Mouse (Mus musculus) heart, embryonic 10.5 days (tissue): Measurements from ENCODE around the gene Fcrla. TPM values are rescaled to one million over a fixed set of nuclear protein-coding genes. Genes with fewer than 3 reads are reported as not detected.

Experiments
- DNase-seq: peaks from one replicate; pipeline ENCODE4 v3.0.0-alpha.2; 2017; ENCODE audit warnings: low spot score
- H3K27ac ChIP-seq: fragments of 300-500 bp; sonication (generic); 2 replicates; pipeline ENCODE4 v1.5.1; 2016; ENCODE audit warnings: mild to moderate bottlenecking
- H3K27me3 ChIP-seq: fragments of 300-500 bp; sonication (generic); 2 replicates; pipeline ENCODE4 v1.6.1; 2016; ENCODE audit warnings: mild to moderate bottlenecking; ENCODE audit not compliant: poor library complexity, insufficient read depth, severe bottlenecking
- H3K36me3 ChIP-seq: fragments of 300-500 bp; sonication (generic); 2 replicates; pipeline ENCODE4 v1.6.1; 2016; ENCODE audit warnings: mild to moderate bottlenecking, moderate library complexity
- H3K4me1 ChIP-seq: fragments of 300-500 bp; sonication (generic); 2 replicates; pipeline ENCODE4 v1.6.1; 2016; ENCODE audit warnings: mild to moderate bottlenecking
- H3K4me3 ChIP-seq: fragments of 300-500 bp; sonication (generic); 2 replicates; pipeline ENCODE4 v1.5.1; 2016; ENCODE audit warnings: mild to moderate bottlenecking, moderate library complexity
- H3K9me3 ChIP-seq: fragments of 300-500 bp; sonication (generic); 2 replicates; pipeline ENCODE4 v1.6.1; 2016; ENCODE audit warnings: mild to moderate bottlenecking, moderate library complexity
- WGBS: fragments of 180-500 bp; shearing (Covaris S2); methylation state at CpG from one replicate; pipeline ENCODE4 v1.1.7; 2016; 5-methylcytosine and 5-hydroxymethylcytosine counted together
- polyA plus RNA-seq: library from polyadenylated mRNA; unstranded; fragments of >200 nt; fragmentation: Nextera tagmentation; extraction: Ambion mirVana; gene quantifications from 2 replicates; pipeline ENCODE4 v1.2.1, GENCODE M21; 2016

Fcrla gene
- polyA plus RNA-seq, 1 experiment from 2014 or later, result 0.08 TPM

DNA sequence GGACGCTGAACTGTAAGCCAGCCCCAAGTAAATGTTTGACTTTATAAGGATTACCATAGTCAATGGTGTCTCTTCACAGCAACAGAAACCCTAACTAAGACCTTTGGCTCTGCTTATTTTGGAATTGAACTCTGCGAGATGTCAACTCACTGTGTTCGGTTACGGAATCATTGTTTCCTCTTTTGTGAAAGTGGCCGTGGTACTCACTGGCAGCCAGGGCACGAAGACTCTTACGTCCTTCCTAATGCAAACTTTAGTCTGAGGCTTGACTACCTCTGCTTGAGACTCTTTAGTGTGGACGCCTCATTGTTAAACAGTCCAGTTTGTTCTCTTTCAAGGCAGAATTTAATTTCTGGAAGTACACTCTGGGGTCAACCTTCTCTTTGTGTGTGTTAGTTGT lies 8.1 kb downstream of the Fcrla start:
- DNase-seq, result no peak
- Histone ChIP-seq H3K9me3 (no peaks in the 10 kb centered on the region), H3K4me3 (no peak overlapping the region), H3K4me1 (peaks cover 11% of the 10 kb centered on the region; the same call in 1 of the 2 replicates), H3K27ac (no peak overlapping the region), H3K27me3 (peaks cover 3% of the 10 kb centered on the region; the same call in 1 of the 2 replicates), H3K36me3 (no peaks in the 10 kb centered on the region)
- 93% methylated on average over 8 of the region's 8 CpGs for WGBS

DNA sequence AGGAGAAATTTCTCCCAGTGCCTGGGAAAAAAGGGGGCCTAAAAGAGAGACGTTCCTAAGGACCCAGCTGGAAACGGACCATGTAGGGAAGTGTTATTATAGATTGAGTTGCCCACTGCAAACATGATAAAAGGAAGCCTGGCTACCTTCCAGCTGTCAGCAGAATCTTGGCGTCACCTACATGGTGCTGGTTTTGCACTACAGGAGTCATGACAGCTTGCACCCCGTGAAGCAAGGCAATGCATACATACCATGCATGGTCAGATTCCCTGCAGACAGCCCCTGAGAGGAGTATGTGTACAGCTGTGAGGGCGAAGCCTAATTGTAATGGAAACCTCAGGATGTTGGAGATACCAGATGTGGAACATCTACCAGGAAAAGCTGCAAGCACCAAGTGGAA lies 11.7 kb downstream of the Fcrla start:
- peaks cover 35% of the 10 kb centered on the region for H3K27me3 ChIP-seq
- H3K9me3 ChIP-seq, result no peaks in the 10 kb centered on the region
- H3K27ac ChIP-seq, result peak overlapping the region; percentile 31; the same call in 1 of the 2 replicates
- 37% methylated on average over 5 of the region's 5 CpGs for WGBS
- peak; percentile 90 for DNase-seq
- H3K4me3 ChIP-seq, result no peak overlapping the region
- H3K36me3 ChIP-seq, result no peaks in the 10 kb centered on the region
- H3K4me1 ChIP-seq, result peaks cover 11% of the 10 kb centered on the region; the same call in 1 of the 2 replicates

DNA sequence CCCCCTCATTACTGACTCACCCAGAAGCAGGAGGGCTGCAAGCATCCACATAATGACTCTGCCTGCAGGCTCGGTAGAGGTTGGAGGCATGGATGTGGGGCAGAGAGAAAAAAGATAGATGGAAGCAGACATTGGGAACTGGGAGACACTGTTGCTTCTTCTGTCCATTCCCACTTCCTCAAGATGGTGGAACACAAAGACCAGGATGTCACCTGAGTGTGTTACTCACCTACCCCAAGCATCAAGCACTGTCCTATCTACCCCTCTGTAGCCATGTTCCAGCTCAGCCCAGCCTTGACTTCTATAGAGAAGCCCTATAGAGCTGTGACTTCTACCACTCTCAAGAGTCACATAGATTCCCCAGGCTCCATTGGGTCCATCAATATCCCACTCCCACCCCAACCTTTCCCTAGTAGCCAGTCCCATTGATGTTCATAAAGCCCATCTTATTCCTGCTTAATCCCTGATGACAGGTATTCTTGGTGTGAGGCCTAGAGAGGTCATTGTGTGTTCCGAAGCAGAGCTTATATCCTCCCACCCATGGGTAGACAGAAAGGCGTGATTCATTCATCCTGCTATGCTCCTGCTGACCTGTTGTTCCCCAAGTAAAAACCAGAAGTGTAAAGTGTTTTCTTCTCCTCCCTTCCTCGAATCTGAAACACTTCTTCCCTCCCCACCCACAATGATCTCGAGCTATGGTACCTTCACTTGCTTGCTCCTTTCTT lies 14.3 kb downstream of the Fcrla start, which contains the start of gene Fcrlb:
Gene Fcrlb (minus strand): TSS at position 51 of the 725 bp plus-strand sequence.
- no peak for DNase-seq
- WGBS, result 74% methylated on average over 5 of the region's 5 CpGs
- Histone ChIP-seq H3K27ac (no peak within 1 kb of the TSS), H3K36me3 (no peaks in the 10 kb centered on the region), H3K9me3 (no peaks in the 10 kb centered on the region), H3K27me3 (peaks cover 61% of the 10 kb centered on the region), H3K4me1 (peaks cover 17% of the 10 kb centered on the region), H3K4me3 (no peak within 1 kb of the TSS)

DNA sequence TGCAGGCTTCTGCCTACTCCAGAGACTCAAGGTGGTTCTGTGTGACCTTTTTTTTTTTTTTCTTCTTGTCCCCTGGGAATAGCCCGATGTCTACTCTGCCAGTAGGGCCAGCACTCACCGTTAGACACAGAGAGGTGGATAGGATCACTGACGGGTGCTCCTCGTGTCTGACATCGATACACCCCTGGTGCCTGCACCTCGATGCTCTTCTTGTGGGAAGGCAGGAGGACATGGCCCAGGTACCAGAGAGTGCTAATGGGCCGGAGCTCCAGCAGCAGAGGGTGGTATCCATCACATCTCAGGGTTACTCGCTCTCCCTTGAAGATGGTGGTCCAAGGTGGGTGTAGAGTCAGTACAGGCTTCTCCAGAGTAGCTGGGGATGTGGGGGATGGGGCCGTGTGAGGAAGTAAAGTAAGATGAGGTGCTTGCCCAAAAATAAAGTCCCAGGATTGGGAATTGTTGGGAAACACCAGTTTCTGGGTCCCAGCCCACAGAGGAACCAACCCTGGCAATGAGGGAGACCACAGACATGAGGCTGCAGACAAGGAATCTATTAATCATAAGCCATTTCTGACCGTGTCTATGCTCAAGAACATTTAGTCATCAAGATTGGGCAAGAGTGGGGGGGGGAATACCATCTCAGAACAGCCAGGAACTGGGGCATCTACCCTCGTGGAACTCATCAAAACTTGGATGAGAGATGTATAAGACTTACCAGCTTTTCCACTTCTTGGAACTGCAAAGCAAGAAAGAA lies 15.3 kb downstream of the Fcrla start:
- peaks cover 26% of the 10 kb centered on the region for H3K4me1 ChIP-seq
- peaks cover 71% of the 10 kb centered on the region for H3K27me3 ChIP-seq
- H3K27ac ChIP-seq, result no peak overlapping the region
- H3K36me3 ChIP-seq, result no peaks in the 10 kb centered on the region
- H3K9me3 ChIP-seq, result no peaks in the 10 kb centered on the region
- DNase-seq, result no peak
- 75% methylated on average over 11 of the region's 11 CpGs for WGBS
- H3K4me3 ChIP-seq, result no peak overlapping the region

DNA sequence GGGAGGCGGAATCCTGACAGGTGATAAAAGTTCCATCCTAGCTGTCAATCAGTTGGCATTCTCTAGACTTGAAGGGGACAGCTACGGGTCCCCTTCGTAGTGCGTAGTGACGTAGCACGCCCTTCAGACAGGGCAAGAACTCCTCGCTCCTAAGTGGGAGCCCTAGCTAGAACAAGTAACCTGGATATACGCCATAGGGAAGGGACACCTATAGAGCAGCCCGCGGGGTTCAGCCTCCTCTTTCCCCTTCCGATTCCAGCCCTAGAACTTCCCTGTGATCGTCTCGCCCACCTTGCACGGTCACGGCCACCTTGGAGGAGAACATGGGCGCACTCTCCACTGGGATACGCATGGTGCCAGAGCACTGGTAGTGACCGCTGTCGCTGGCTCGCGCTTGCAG lies 19.0 kb downstream of the Fcrla start:
- H3K4me3 ChIP-seq, result peak overlapping the region; percentile 67
- DNase-seq, result no peak
- no peak overlapping the region; the same call in 1 of the 2 replicates for H3K27ac ChIP-seq
- peaks cover 16% of the 10 kb centered on the region for H3K4me1 ChIP-seq
- no peaks in the 10 kb centered on the region for H3K36me3 ChIP-seq
- H3K9me3 ChIP-seq, result no peaks in the 10 kb centered on the region
- peaks cover 91% of the 10 kb centered on the region for H3K27me3 ChIP-seq
- 4% methylated on average over 21 of the region's 21 CpGs for WGBS

DNA sequence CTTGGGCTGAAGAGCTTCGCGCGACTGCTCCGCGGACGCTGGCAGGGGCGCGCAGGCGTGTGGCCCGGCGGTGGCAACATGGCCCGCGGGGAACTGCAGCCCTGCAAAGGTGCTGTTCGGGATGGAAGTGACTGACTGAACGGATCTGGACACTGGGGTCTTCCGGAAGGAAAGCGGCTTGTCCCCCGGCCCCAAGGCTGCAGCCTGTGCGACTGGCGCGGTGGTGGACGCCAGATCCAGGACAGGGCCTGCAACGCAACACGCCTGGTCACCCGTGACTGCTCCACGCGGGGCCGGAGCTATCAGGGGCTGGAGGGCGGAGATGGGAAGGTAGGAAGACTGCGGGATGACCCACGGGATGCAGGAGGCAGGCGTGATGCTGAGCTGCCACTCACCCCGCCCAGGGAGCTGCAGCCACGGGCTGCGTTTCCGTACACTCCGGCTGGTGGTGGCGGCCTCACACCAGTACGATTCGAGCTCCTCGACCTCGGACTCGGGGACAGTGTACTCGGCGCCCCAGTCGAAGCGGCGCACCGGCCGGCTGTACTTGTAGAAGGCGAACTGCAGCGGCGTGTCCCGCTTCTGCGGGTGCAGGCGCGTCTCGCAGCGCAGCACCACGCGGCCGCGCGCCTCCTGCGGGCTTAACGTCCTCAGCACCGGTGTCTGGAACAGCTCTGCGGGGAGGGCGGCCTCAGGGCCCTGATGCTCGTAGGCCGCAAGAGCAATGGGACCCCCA lies 19.8 kb downstream of the Fcrla start:
- no peaks in the 10 kb centered on the region for H3K36me3 ChIP-seq
- no peaks in the 10 kb centered on the region for H3K9me3 ChIP-seq
- peaks cover 91% of the 10 kb centered on the region for H3K27me3 ChIP-seq
- WGBS, result under 1% methylated on average over 71 of the region's 71 CpGs
- peak overlapping the region; percentile 59 for H3K27ac ChIP-seq
- peak overlapping the region; percentile 67 for H3K4me3 ChIP-seq
- H3K4me1 ChIP-seq, result peaks cover 16% of the 10 kb centered on the region
- peak; percentile 75 for DNase-seq

DNA sequence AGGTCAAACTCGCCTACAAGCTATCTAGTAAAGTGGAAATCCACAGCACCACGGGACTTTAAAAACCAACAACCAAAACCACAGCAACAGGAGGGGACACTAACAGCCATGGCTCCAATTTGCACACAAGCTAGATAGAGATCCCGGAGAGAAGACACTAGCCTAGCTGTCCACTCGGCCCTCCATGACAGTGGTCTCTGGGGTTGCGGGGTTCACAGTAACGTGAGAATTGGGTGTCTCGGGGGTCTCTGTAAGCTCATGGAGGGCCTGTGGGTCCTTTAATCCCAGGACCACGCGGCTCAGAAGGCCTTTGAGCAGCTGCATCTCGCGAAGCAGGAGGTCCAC lies 20.3 kb downstream of the Fcrla start:
- peaks cover 16% of the 10 kb centered on the region for H3K4me1 ChIP-seq
- peak overlapping the region; percentile 59; the same call in 1 of the 2 replicates for H3K27ac ChIP-seq
- 18% methylated on average over 11 of the region's 11 CpGs for WGBS
- no peak for DNase-seq
- H3K36me3 ChIP-seq, result no peaks in the 10 kb centered on the region
- peak overlapping the region; percentile 67 for H3K4me3 ChIP-seq
- no peaks in the 10 kb centered on the region for H3K9me3 ChIP-seq
- peaks cover 92% of the 10 kb centered on the region for H3K27me3 ChIP-seq

DNA sequence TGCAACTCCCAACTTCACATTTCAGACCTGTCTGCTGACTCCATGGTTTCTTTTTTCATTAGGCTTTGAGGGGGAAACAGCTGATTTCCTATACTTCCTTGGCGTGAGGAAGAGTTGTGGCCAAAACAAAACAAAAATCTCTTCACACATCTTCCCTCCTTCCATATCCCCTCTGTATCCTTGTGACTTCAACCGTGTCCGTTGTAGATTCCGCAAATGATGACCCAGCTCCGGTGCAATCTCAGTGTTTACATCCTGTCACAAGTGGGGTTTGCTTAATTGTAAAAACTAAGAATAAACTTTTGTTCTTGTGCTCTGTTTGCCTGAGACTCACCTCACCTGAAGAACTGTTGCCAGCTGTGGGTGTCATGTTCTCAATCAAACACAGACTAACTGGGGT lies 23.9 kb downstream of the Fcrla start:
- H3K27ac ChIP-seq, result no peak overlapping the region
- WGBS, result 63% methylated on average over 5 of the region's 5 CpGs

DNA sequence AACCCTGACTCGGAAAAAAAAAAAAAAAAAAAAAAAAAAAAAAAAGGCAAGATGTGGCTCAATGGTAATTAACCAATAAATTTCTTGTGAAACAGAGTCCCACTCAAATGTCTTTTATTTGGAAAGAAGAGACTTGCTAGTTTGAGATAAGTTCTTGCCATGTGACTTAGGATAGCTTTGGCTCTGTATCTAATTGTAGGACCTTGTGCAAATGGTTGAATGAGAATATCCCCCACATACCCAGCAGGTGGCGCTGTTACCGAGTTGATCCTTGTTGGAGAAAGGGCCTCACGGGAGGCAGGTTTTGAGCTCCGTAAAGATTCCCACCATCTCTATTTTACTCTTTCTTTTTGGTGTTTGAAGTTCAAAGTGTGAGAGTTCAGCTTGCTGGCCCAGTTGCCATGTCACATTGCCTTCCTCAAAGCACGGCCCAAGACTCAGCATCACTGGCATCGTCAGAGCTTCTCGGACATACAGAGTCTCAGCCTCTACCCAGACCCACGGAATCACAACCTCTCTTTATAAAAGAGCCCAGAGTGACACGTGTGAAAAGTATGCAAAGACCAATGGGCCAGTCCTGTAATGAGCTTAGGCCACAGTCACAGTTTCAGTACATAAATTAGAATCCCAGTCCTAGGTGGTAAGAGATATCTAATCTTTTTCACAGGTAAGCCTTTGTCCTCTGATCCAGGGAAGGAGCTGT lies 25.7 kb downstream of the Fcrla start:
- no peak overlapping the region for H3K4me3 ChIP-seq
- H3K4me1 ChIP-seq, result no peaks in the 10 kb centered on the region
- DNase-seq, result peak; percentile 91
- H3K36me3 ChIP-seq, result no peaks in the 10 kb centered on the region
- H3K9me3 ChIP-seq, result no peaks in the 10 kb centered on the region
- WGBS, result 33% methylated on average over 10 of the region's 10 CpGs
- H3K27ac ChIP-seq, result no peak overlapping the region
- H3K27me3 ChIP-seq, result peaks cover 49% of the 10 kb centered on the region

More for the DNA sequence above, 23.9 kb downstream of the Fcrla start:
- no peak for DNase-seq
- Histone ChIP-seq H3K4me1 (peaks cover 14% of the 10 kb centered on the region), H3K4me3 (no peak overlapping the region), H3K27me3 (peaks cover 64% of the 10 kb centered on the region), H3K36me3 (no peaks in the 10 kb centered on the region), H3K9me3 (no peaks in the 10 kb centered on the region)

DNA sequence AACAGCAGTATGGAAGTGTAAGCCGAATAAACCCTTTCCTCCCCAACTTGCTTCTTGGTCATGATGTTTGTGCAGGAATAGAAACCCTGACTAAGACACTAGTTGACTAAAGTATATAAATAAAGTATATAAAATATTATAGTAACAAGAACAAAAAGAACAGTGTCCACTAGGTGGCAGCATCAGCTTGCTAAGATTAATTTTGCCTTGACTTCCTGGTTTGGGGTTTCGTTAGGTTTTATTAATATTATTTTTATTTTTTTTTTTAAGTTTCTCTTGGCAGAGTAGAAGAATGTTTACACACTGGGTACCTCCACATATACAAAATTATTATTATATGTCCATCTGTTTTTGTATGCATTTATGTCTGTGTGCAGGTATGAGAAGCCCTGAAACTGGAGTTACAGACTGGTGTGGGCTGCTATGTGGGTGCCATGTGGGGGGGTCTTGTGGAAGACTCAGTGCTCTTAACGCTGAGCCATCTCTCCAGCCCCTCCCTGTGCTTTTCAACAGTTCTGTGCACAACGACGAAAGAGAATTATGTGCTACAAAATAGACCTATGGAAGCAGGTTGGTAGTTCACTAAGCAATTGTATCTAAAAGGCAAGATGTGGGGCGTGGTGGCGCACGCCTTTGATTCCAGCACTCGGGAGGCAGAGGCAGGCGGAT lies 26.4 kb downstream of the Fcrla start:
- WGBS, result 36% methylated on average over 10 of the region's 10 CpGs
- Histone ChIP-seq H3K27ac (no peak overlapping the region), H3K27me3 (peaks cover 41% of the 10 kb centered on the region), H3K4me3 (0 out of 2 replicates have a peak overlapping the region, but pooled peaks have one; percentile 22), H3K4me1 (no peaks in the 10 kb centered on the region), H3K9me3 (no peaks in the 10 kb centered on the region), H3K36me3 (no peaks in the 10 kb centered on the region)
- DNase-seq, result no peak

DNA sequence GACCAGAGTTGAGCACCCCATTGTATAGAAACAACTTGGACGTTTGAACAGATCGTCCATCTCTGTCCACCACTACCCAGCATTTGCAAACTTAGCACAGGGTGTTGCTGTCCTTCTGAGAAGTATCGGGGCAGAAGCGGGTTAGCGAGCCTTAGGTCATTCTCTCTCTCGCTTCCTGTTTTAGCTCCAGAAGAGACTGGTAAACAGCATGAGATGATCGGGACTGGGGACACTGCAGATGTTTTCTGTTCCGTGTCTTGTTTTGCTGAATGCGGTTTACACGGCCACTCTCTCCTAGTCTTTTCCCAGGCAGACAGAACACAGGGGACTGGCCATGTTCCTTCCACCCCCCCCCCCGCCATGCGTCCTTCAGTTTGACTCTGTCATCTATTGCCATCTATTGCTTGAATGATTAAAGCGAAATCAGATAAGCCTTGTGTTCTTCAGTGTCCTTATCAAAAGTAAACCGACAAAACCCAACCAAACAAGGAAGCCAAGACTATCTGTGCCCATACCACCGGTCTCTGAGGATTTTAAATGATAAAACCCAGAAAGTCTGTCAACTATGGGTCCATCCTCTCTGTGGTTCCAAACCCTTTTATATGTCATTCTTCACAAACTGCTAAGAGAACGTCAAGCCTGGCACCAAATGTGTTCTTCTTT lies 28.8 kb downstream of the Fcrla start:
- H3K4me1 ChIP-seq, result no peaks in the 10 kb centered on the region
- peaks cover 23% of the 10 kb centered on the region; the same call in 1 of the 2 replicates for H3K27me3 ChIP-seq

More for the DNA sequence above, 28.8 kb downstream of the Fcrla start:
- no peak overlapping the region for H3K27ac ChIP-seq
- H3K9me3 ChIP-seq, result no peaks in the 10 kb centered on the region
- no peaks in the 10 kb centered on the region for H3K36me3 ChIP-seq
- 61% methylated on average over 16 of the region's 16 CpGs for WGBS
- H3K4me3 ChIP-seq, result no peak overlapping the region
- DNase-seq, result no peak
